Mouse (Mus musculus) c-Kit-negative CD71-positive TER-119-positive erythroid progenitor cells, embryonic 14.5 days (primary cell): ENCODE measurements at regions not wholly inside any gene's neighbourhood (a gene's known extent, or its start where the extent isn't known, plus 50 kb on each side); places are given as distances from the start of the nearest gene placed in this dataset.

Experiments used
- DNase-seq: peaks from one replicate; pipeline ENCODE4 v3.0.0-alpha.2; 2013; ENCODE audit warnings: low read depth, low spot score

DNA sequence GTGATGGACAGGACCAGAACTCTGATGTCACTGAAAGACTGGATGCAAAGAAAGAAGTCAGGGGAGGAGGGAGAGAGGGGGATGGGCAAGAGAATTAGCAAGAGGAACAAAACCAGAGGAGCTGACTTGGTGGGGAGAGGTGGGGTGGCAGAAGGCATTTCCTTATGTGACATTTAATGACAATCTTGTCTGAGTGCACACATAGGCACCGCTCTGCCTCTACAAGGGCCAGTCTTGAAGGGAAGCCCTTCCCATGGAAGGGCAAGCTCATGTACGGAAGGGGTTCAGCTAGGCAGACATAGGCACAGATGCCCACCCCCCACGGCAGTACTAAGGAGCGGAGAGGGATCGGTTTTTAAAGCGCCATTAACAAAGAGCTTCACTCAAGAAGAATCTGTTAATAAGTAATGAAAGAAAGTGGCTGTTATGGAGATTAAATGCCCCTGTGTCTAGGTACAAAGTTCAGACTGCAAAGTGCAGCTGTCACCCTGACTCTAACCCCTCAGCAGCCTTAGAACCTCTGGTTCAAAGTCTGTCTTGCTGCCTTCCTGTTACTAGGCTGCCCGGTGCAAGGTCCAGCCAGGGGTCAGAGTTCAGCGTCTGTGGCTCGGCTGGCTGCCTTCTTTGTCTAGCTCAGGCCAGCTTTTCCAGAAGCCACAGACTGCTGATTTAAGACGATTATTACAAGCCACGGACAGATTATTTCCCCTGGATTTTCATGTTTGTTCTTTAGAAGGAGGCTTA, 80.0 kb upstream of the Nrip1 start:
- no peak for DNase-seq

DNA sequence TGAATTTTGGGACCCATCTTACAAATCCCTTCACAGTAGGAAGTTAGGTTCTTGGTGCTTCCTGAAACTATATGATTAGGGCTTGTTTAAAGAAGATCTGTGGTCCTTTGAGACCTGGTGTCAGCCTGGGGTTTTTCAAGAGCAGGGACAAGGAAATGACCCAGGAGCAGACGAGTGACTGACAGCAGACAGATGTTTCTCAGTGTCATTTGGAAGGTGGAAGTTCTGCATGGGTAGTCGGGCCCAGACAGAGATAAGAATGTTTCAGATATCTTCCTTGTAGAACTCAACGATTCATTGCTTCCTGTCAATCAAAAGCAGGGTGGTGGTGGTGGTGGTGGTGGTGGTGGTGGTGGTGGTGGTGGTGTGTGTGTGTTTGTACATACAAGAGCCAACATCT, 75.1 kb upstream of the Nrip1 start:
- no peak for DNase-seq

DNA sequence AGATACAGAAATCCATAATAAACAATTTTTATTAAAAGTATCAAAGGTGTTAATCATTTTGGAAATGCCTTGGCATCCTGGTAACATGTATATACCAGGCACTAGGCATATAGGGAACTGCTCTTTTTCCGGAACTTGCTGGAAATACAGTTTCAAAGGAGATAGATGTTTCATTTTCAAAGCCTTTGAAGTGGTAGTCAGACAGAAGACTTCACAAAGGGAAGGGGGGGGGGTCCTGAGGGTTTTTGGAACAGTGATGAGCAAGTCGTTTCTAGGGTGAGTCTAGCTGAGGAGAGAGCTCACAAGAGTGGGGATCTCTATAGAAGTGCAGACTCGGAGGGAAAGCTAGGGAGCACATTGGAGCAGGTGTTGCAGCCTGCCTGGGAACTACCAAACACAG, 73.4 kb upstream of the Nrip1 start:
- DNase-seq = no peak

DNA sequence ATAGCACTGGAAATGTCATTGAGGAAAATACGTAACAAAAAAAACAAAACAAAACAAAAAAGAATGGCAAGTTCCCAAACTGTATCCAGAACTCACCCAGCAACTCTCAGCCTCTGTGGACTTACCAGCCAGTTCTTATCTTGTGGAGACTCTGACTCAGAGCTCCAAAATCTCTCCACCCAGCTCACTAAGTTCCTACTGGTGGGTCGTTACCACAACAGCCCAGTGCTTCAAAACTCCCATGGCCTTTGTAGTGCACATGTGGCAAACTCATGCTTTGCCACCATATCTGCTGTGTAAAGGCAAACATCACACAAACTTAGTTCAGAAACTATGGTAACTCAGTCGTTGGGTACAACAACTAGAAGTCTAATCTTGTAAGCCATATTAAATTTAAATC, 71.0 kb upstream of the Nrip1 start:
- DNase-seq = no peak

DNA sequence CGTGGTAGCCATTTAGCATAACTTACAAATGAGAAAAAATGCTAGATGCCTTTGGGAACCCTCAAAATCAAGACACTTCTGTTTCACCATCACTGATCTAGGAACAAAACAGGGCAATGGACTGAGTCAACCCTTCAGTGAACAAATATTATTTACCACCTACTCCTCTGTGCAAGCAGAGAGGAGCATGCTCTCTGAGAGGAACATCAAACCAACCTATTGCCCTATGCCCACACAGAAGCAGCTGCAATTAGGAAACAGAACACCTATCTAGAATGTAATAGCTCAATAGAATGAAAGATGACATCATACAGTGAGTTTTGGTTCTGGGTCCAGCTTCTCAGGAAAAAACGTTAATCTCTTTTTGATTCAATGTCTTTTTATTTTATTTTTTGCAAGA, 69.0 kb upstream of the Nrip1 start:
- no peak for DNase-seq

DNA sequence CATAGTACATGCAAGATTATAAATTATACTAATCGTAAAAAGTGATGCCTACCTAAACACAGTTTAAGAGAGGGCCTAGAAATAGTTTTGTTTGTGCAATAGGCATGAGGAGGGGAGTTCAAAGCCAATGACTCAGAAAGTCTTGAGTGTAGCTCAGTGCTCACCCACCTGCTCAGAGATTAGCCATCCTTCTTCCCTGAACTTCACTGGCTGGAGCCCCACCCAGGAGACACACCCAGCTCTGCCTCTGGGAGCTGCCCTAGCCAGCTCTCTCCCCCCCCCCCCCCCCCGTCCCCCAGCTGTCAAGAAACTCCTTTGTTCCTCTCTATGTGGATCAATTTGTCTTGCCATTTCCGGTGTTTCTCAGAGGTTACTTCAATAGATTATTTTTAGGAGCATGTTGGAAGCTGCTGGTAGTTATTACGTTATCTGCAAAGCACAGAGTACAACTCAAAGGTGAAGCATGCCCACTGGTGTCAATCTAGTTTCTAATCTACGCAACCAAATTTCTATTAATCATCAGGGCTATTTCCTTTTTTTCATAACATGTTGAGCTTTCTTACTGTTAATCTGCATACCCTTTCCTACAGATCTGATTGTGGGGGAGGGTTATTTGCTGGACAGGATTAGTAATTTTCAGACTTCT, 68.3 kb upstream of the Nrip1 start:
- DNase-seq = no peak

DNA sequence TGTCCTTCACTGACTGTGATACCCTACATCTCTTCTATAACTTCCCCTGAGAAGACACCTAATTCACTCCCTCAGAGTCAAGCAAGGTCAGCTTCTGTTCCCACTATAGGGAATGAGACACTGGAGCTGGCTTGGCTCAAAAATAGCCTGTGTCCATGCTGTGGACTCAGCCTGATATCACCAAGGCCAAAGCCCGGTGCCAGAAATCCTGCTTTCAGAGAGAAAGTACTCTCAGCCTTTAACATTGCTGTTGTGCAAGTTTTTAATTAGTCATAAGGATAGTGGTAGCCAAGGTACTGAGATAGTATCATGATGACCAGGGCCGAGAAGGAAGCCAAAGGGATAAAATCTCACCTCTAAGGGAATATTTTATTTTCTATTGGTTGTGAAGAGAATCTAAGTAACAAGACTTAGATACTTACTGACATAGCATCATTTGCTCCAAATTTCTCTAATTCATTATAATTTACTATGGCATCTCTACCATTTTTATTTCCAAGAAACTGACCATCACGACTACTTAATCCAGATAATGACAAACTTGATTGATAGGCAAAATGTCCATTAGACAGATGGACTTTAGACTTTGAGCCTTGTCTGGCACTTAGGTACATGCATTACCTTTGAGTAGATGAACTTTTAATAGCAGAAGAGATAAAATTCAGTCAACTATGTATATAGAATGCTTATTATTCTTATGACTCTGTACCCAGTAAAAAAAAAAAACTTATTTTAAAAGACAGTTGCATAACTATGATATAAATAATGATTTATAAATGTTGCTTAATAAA, 64.7 kb upstream of the Nrip1 start:
- no peak for DNase-seq

DNA sequence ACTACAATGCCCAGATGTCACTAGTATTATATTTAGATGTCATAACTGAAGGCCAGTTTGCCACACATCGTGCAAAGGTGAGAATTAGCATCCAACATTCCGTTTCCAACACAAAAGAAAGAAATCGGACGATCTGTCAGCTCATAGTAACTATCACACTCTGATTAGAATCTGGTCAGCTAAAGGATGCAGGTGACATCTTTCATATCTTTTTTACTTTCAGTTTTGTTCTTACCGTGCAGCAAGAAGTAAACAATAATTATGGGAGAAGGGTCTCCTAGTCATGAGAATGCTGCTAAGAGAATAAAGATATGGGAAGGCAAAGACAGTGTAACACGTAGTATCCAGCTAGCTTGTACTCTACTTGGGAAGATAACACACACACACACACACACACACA, 62.7 kb upstream of the Nrip1 start:
- no peak for DNase-seq

DNA sequence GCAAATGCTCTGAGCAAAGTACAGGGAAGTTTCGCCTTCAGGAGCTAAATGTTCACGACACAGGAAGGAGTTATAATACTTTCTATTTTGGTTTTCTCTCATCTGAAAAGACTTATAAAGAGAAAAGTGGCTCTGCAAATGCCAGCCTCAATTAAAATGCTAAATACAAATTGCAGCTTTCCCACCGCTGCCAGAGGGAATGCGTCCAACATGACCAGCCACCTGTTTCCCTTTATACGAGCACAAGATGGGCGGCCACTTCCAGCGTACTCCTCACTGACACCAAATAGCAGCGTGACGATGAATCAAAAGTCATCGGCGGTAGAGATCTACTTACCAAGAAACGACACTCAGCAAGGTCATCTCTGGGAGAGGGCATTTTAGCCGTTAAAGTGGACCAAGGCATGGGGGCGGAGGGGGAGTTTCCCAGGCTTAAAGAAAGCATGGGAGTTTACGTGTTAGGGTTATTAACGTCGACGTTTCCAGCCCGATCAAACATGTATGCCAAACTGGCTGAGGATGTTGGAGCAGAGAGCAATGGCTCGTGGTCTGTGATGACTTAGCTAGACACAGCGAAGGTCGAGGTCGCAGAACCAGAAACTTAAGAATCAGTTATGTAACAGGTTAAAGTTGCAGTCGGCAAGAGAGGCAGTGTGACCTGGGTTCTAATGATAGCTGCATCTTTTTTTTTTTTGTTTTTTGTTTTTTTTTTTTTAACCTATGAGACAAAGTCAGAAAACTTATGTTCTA, 59.6 kb upstream of the Nrip1 start:
- DNase-seq = no peak

DNA sequence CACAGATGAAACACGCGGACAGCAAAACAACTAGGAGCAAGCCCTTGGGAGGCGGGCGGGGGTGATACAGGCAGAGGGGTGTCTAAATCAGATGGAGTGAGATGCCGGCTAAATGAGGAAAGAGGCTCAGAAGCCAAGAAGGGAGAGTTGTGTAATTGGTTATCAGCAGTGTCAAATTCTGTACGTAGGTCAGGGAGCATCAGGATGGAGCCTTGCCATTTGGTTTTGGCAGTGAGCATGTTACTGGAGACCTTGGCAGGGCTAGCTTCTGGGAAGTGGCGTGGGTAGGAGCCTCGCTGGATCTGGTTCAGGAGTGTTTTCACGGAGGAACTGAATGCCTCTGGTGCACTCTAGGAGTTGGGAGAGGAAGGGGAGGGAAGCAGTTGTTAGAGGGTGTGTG, 58.7 kb upstream of the Nrip1 start:
- DNase-seq = no peak

DNA sequence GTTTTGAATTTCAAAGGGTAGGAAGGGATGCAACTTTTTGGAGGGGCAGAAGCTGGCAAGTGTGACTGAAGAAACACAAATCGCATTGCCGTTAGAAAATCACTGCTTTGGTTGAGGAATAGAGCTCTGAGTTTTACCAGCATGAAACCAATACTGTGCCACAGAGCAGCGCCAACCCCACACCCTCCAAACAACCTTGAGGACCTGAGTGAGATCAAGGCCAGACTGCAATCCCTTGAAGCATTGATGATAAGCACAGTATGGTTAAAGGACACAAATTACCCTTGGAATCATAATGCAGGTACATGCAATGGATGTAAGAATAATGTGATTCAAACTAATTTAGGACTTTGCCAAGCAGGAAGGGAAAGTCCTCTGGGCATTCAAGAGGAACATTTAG, 55.5 kb upstream of the Nrip1 start:
- no peak for DNase-seq

DNA sequence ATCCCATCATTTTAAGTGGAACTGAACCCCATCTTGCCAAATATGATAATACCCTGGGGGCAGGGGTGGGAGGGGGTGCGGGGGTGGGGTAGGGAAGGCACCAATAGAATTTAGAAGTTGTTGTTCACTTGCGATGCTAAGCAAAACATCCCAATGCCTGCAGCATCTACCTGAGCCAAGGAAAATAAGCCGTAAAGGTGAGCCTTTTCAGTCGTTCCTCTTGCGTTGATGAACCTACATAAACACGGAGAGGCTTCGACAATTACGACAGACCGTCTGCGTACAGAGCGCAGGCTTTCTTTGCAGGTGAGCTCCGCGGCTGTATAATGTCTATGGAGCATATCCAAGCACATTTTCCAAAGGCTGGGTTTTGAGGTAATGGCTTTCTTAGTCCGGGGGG, 50.3 kb upstream of the Nrip1 start:
- no peak for DNase-seq
